Mouse (Mus musculus) lung, embryonic 14.5 days (tissue): ENCODE measurements around the gene Akap6. TPM values are rescaled to one million over a fixed set of nuclear protein-coding genes. Genes with fewer than 3 reads are reported as not detected.

Source experiments
- ATAC-seq: fragments of 200-750 bp; cut with Nextera tagmentation; 2 replicates; pipeline ENCODE4 v1.8.0; 2017; ENCODE audit warnings: mild to moderate bottlenecking, moderate TSS enrichment, moderate library complexity; ENCODE audit not compliant: insufficient read depth
- DNase-seq: peaks from one replicate; pipeline ENCODE4 v3.0.0-alpha.2; 2015
- H3K27ac ChIP-seq: fragments of 300-500 bp; sonication (generic); 2 replicates; pipeline ENCODE4 v1.5.1; 2014; ENCODE audit warnings: low read depth, mild to moderate bottlenecking, moderate library complexity
- H3K27me3 ChIP-seq: fragments of 300-500 bp; sonication (generic); 2 replicates; pipeline ENCODE4 v1.6.1; 2014; ENCODE audit warnings: low read length, control low read depth; ENCODE audit not compliant: insufficient read depth
- H3K36me3 ChIP-seq: fragments of 300-500 bp; sonication (generic); 2 replicates; pipeline ENCODE4 v1.6.1; 2014; ENCODE audit warnings: control low read depth; ENCODE audit not compliant: insufficient read depth
- H3K4me1 ChIP-seq: fragments of 300-500 bp; sonication (generic); 2 replicates; pipeline ENCODE4 v1.6.1; 2014; ENCODE audit warnings: antibody characterized with exemption, control low read depth; ENCODE audit not compliant: insufficient read depth
- H3K4me2 ChIP-seq: fragments of 300-500 bp; sonication (generic); 2 replicates; pipeline ENCODE4 v1.6.1; 2014; ENCODE audit warnings: mild to moderate bottlenecking
- H3K4me3 ChIP-seq: fragments of 300-500 bp; sonication (generic); 2 replicates; pipeline ENCODE4 v1.5.1; 2014; ENCODE audit warnings: low read depth, low read length
- H3K9ac ChIP-seq: fragments of 300-500 bp; sonication (generic); 2 replicates; pipeline ENCODE4 v1.6.1; 2014
- H3K9me3 ChIP-seq: fragments of 300-500 bp; sonication (generic); 2 replicates; pipeline ENCODE4 v1.6.1; 2016; ENCODE audit warnings: low read depth, low read length, control low read depth
- CTCF ChIP-seq: IDR thresholded peaks from 2 replicates; pipeline ENCODE4 v1.5.1; 2016; ENCODE audit warnings: antibody characterized with exemption, low read depth
- WGBS: fragments of 180-500 bp; shearing (Covaris S2); extraction: QIAGEN DNeasy Blood & Tissue Kit; methylation state at CpG from one replicate; pipeline ENCODE4 v1.1.7; 2014; 5-methylcytosine and 5-hydroxymethylcytosine counted together
- polyA plus RNA-seq: library from polyadenylated mRNA; unstranded; fragments of >200 nt; fragmentation: Nextera tagmentation; extraction: Ambion mirVana; gene quantifications from 2 replicates; pipeline ENCODE4 v1.2.1, GENCODE M21; 2014

The Akap6 gene
- polyA plus RNA-seq, 1 experiment from 2014 or later, result 0.51 TPM

- ATAC-seq, result no peak
- no peak overlapping the region for H3K4me3 ChIP-seq
- H3K9ac ChIP-seq, result no peak overlapping the region
- no peak for DNase-seq
- H3K27me3 ChIP-seq, result no peaks in the 10 kb centered on the region
- whole genome bisulfite sequencing, result 73% methylated on average over 5 of the region's 5 CpGs
- H3K4me1 ChIP-seq, result no peaks in the 10 kb centered on the region
- H3K27ac ChIP-seq, result no peak overlapping the region
- TF ChIP-seq CTCF, result no peak
- no peaks in the 10 kb centered on the region for H3K9me3 ChIP-seq
- no peak overlapping the region for H3K4me2 ChIP-seq
- no peaks in the 10 kb centered on the region for H3K36me3 ChIP-seq
Observed at GRCm38 (mm10) chr12:53193664-53194063, 494.5 kb downstream of the Akap6 start.

Other genes starting within 250 kb of the Akap6 start
- 53.3 and 56.6 TPM in 2 replicates for gene Arhgap5, start 195.4 kb upstream of the Akap6 start, polyA plus RNA-seq